Mouse (Mus musculus) left cerebral cortex, postnatal 36 days (tissue): ENCODE measurements at regions not wholly inside any gene's neighbourhood (a gene's known extent, or its start where the extent isn't known, plus 50 kb on each side); places are given as distances from the start of the nearest gene placed in this dataset.

ENCODE experiments used
- DNase-seq, 2 experiments: peaks; one replicate each; pipeline ENCODE4 v3.0.0; 2021 to 2022; ENCODE audit warnings: low spot score in 2 of 2, mixed read lengths in 1 of 2
- intact Hi-C: fragments of 180-260 bp; cut with DNase I; formaldehyde crosslinking; loops from one replicate; pipeline ENCODE4 v1.15.1; 2025

GRCm38 (mm10) chr1:73507071-73507754, 491.5 kb upstream of the Tnp1 start:
- intact Hi-C loops: no loop called here
- no peak for DNase-seq

- intact Hi-C loops: no loop called here
- DNase-seq: no peak
Observed at GRCm38 (mm10) chr1:73503611-73504010, 487.9 kb upstream of the Tnp1 start.

GRCm38 (mm10) chr1:73500671-73501070, 485.0 kb upstream of the Tnp1 start:
- intact Hi-C loops: no loop called here
- no peak for DNase-seq

GRCm38 (mm10) chr1:73495971-73496749, 480.5 kb upstream of the Tnp1 start:
- intact Hi-C loops: no loop called here

GRCm38 (mm10) chr1:73481956-73482355, 466.2 kb upstream of the Tnp1 start:
- intact Hi-C loops: no loop called here

More at GRCm38 (mm10) chr1:73495971-73496749, 480.5 kb upstream of the Tnp1 start:
- no peak for DNase-seq

GRCm38 (mm10) chr1:73479349-73479920, 463.7 kb upstream of the Tnp1 start:
- no peak for DNase-seq
- intact Hi-C loops: no loop called here

More at GRCm38 (mm10) chr1:73481956-73482355, 466.2 kb upstream of the Tnp1 start:
- DNase-seq: no peak

- DNase-seq: no peak
- intact Hi-C loops: no loop called here
Observed at GRCm38 (mm10) chr1:73460598-73460997, 444.9 kb upstream of the Tnp1 start.

GRCm38 (mm10) chr1:73459754-73460534, 444.2 kb upstream of the Tnp1 start:
- intact Hi-C loops: no loop called here
- no peak for DNase-seq

- DNase-seq: no peak
- intact Hi-C loops: no loop called here
Observed at GRCm38 (mm10) chr1:73457261-73457660, 441.6 kb upstream of the Tnp1 start.

- intact Hi-C loops: no loop called here
- DNase-seq: no peak
Observed at GRCm38 (mm10) chr1:73456359-73457062, 440.8 kb upstream of the Tnp1 start.

- intact Hi-C loops: no loop called here
- DNase-seq: no peak
Observed at GRCm38 (mm10) chr1:73444216-73444890, 428.6 kb upstream of the Tnp1 start.

- intact Hi-C loops: no loop called here
- DNase-seq: no peak
Observed at GRCm38 (mm10) chr1:73438385-73438784, 422.7 kb upstream of the Tnp1 start.

- intact Hi-C loops: no loop called here
- no peak for DNase-seq
Observed at GRCm38 (mm10) chr1:73428101-73428500, 412.4 kb upstream of the Tnp1 start.

- intact Hi-C loops: no loop called here
- no peak for DNase-seq
Observed at GRCm38 (mm10) chr1:73425049-73425448, 409.3 kb upstream of the Tnp1 start.

- intact Hi-C loops: no loop called here
- no peak for DNase-seq
Observed at GRCm38 (mm10) chr1:73418196-73418595, 402.5 kb upstream of the Tnp1 start.

- intact Hi-C loops: no loop called here
Observed at GRCm38 (mm10) chr1:73411452-73411851, 395.7 kb upstream of the Tnp1 start.

GRCm38 (mm10) chr1:73399178-73399577, 383.5 kb upstream of the Tnp1 start:
- no peak for DNase-seq
- intact Hi-C loops: no loop called here

More at GRCm38 (mm10) chr1:73411452-73411851, 395.7 kb upstream of the Tnp1 start:
- no peak for DNase-seq

GRCm38 (mm10) chr1:73395034-73395433, 379.3 kb upstream of the Tnp1 start:
- intact Hi-C loops: no loop called here
- no peak for DNase-seq

GRCm38 (mm10) chr1:73394466-73394865, 378.8 kb upstream of the Tnp1 start:
- intact Hi-C loops: no loop called here

More at GRCm38 (mm10) chr1:73394466-73394865, 378.8 kb upstream of the Tnp1 start:
- no peak for DNase-seq
